Mouse (Mus musculus) lung, adult 2 months (tissue): ENCODE data around the gene Atg4b.

Experiments
- CTCF ChIP-seq: fragments of 200-500 bp; IDR thresholded peaks from 2 replicates; pipeline ENCODE4 v1.5.1; 2011; ENCODE audit warnings: mild to moderate bottlenecking, low read length, control low read depth; ENCODE audit not compliant: insufficient read depth
- POLR2A ChIP-seq: fragments of 200-500 bp; IDR thresholded peaks from 2 replicates; pipeline ENCODE4 v1.6.1; 2011; ENCODE audit warnings: low read depth, mild to moderate bottlenecking, control low read depth, low read length, borderline replicate concordance; ENCODE audit errors: extremely low read depth

DNA sequence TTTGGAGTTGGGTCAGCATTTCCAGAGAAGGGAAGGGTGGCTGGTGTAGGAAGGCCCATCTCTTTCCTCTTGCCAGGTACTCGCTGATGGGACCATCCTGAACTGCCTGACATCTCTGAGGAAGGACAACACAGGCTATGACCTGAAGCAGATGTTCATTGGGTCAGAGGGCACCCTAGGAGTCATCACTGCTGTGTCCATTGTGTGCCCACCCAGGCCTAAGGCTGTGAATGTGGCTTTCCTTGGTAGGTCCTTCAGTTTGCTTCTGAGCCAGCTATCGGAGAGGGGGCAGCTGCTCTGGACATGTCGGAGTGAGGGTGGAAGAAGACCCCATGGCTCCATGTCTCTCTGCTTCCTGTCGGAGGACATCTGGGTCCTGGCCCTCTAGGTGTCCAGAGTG, 83.9 kb downstream of the Atg4b start:
- TF ChIP-seq CTCF (no peak), POLR2A (no peak)
